Mouse (Mus musculus) c-Kit-positive CD71-negative TER-119-negative erythroid progenitor cells, embryonic 14.5 days (primary cell): ENCODE measurements around the gene Hspb11.

ENCODE experiments used
- DNase-seq: peaks from one replicate; pipeline ENCODE4 v3.0.0-alpha.2; 2013; ENCODE audit warnings: low read depth

The Hspb11 gene

GRCm38 (mm10) chr4:107250494-107250893, 2.9 kb upstream of the Hspb11 start:
- peak; percentile 44 for DNase-seq

- DNase-seq = no peak
Measured at GRCm38 (mm10) chr4:107252522-107252921, 871 bp upstream of the Hspb11 start.

GRCm38 (mm10) chr4:107254414-107254813, 1.0 kb downstream of the Hspb11 start:
- DNase-seq = no peak

- DNase-seq = no peak
Measured at GRCm38 (mm10) chr4:107260001-107260400, 6.6 kb downstream of the Hspb11 start.

- DNase-seq = no peak
Measured at GRCm38 (mm10) chr4:107273683-107274082, 20.3 kb downstream of the Hspb11 start.

GRCm38 (mm10) chr4:107274511-107274910, 21.1 kb downstream of the Hspb11 start:
- DNase-seq = no peak

- no peak for DNase-seq
Measured at GRCm38 (mm10) chr4:107278188-107278707, 24.9 kb downstream of the Hspb11 start.

GRCm38 (mm10) chr4:107280843-107281475, 27.6 kb downstream of the Hspb11 start:
- no peak for DNase-seq

- peak; percentile 26 for DNase-seq
Measured at GRCm38 (mm10) chr4:107285446-107286200, 32.2 kb downstream of the Hspb11 start.

GRCm38 (mm10) chr4:107286386-107286785, 33.0 kb downstream of the Hspb11 start:
- no peak for DNase-seq

- DNase-seq = no peak
Measured at GRCm38 (mm10) chr4:107287517-107287916, 34.1 kb downstream of the Hspb11 start.

- DNase-seq = no peak
Measured at GRCm38 (mm10) chr4:107291611-107292272, 38.3 kb downstream of the Hspb11 start.

GRCm38 (mm10) chr4:107292273-107292662, 38.9 kb downstream of the Hspb11 start:
- DNase-seq = no peak

- no peak for DNase-seq
Measured at GRCm38 (mm10) chr4:107298071-107298606, 44.7 kb downstream of the Hspb11 start.

- DNase-seq = no peak
Measured at GRCm38 (mm10) chr4:107299779-107300340, 46.5 kb downstream of the Hspb11 start.

GRCm38 (mm10) chr4:107300371-107300770, 47.0 kb downstream of the Hspb11 start:
- DNase-seq = no peak

GRCm38 (mm10) chr4:107300902-107301555, 47.6 kb downstream of the Hspb11 start:
- DNase-seq = no peak

GRCm38 (mm10) chr4:107302221-107302620, 48.8 kb downstream of the Hspb11 start:
- no peak for DNase-seq

- no peak for DNase-seq
Measured at GRCm38 (mm10) chr4:107302832-107303231, 49.4 kb downstream of the Hspb11 start.

- DNase-seq = no peak
Measured at GRCm38 (mm10) chr4:107303531-107303930, 50.1 kb downstream of the Hspb11 start.

GRCm38 (mm10) chr4:107306966-107307365, 53.6 kb downstream of the Hspb11 start, which contains the start of gene Dio1:
TSS of gene Dio1 (minus strand) at chr4:107307169.
- no peak for DNase-seq
